Mouse (Mus musculus) layer of hippocampus, adult 9-10 months (tissue): ENCODE data around the gene Grik2.
"Not testable (repeated sequence)": the region's sequence is repeated elsewhere in the genome, so short reads cannot be mapped to it uniquely, and the experiment has no call there.

Experiments used
- DNase-seq: peaks from one replicate; pipeline ENCODE4 v3.0.0; 2022; ENCODE audit warnings: low spot score

Grik2 gene

GRCm38 (mm10) chr10:49319880-49320279, 468.7 kb downstream of the Grik2 start:
- DNase-seq = no peak

GRCm38 (mm10) chr10:49256247-49256939, 532.2 kb downstream of the Grik2 start:
- no peak for DNase-seq

GRCm38 (mm10) chr10:49237356-49237755, 551.2 kb downstream of the Grik2 start:
- not testable (repeated sequence) for DNase-seq

GRCm38 (mm10) chr10:49236844-49237243, 551.7 kb downstream of the Grik2 start:
- not testable (repeated sequence) for DNase-seq

- DNase-seq = no peak
These were observed 568.5 kb downstream of the Grik2 start for GRCm38 (mm10) chr10:49220096-49220495.

GRCm38 (mm10) chr10:49219631-49220030, 568.9 kb downstream of the Grik2 start:
- no peak for DNase-seq

- DNase-seq = no peak
These were observed 596.7 kb downstream of the Grik2 start for GRCm38 (mm10) chr10:49191773-49192371.

- no peak for DNase-seq
These were observed 597.3 kb downstream of the Grik2 start for GRCm38 (mm10) chr10:49191291-49191690.

GRCm38 (mm10) chr10:49154134-49154533, 634.4 kb downstream of the Grik2 start:
- no peak for DNase-seq

GRCm38 (mm10) chr10:49151496-49151895, 637.1 kb downstream of the Grik2 start:
- not testable (repeated sequence) for DNase-seq

GRCm38 (mm10) chr10:49149714-49150113, 638.9 kb downstream of the Grik2 start:
- no peak for DNase-seq

- no peak for DNase-seq
These were observed 645.9 kb downstream of the Grik2 start for GRCm38 (mm10) chr10:49142658-49143057.

- no peak for DNase-seq
These were observed 651.8 kb downstream of the Grik2 start for GRCm38 (mm10) chr10:49136816-49137215.

- DNase-seq = no peak
These were observed 657.3 kb downstream of the Grik2 start for GRCm38 (mm10) chr10:49131311-49131710.

GRCm38 (mm10) chr10:49050339-49050738, 738.2 kb downstream of the Grik2 start:
- DNase-seq = no peak

GRCm38 (mm10) chr10:49049391-49049790, 739.2 kb downstream of the Grik2 start:
- no peak for DNase-seq
